Mouse (Mus musculus) embryonic facial prominence, embryonic 15.5 days (tissue): ENCODE measurements around the gene Dot1l. TPM values are rescaled to one million over a fixed set of nuclear protein-coding genes. Genes with fewer than 3 reads are reported as not detected.
A peak's percentile ranks its signal among the peaks of the same experiment; 100 is the strongest.

ENCODE experiments used
- ATAC-seq: fragments of 200-750 bp; cut with Nextera tagmentation; 2 replicates; pipeline ENCODE4 v1.8.0; 2017; ENCODE audit warnings: low read depth, moderate TSS enrichment; ENCODE audit not compliant: insufficient number of reproducible peaks, low FRiP score, low TSS enrichment
- H3K27ac ChIP-seq: fragments of 300-500 bp; sonication (generic); replicated peaks from 2 replicates; pipeline ENCODE4 v1.5.1; 2015; ENCODE audit warnings: mild to moderate bottlenecking, inconsistent platforms
- H3K27me3 ChIP-seq: fragments of 300-500 bp; sonication (generic); 2 replicates; pipeline ENCODE4 v1.6.1; 2015; ENCODE audit warnings: inconsistent platforms
- H3K36me3 ChIP-seq: fragments of 300-500 bp; sonication (generic); 2 replicates; pipeline ENCODE4 v1.6.1; 2015; ENCODE audit warnings: mild to moderate bottlenecking, inconsistent platforms
- H3K4me1 ChIP-seq: fragments of 300-500 bp; sonication (generic); 2 replicates; pipeline ENCODE4 v1.6.1; 2015; ENCODE audit warnings: inconsistent platforms
- H3K4me2 ChIP-seq: fragments of 300-500 bp; sonication (generic); replicated peaks from 2 replicates; pipeline ENCODE4 v1.6.1; 2015; ENCODE audit warnings: mild to moderate bottlenecking, inconsistent platforms
- H3K4me3 ChIP-seq: fragments of 300-500 bp; sonication (generic); replicated peaks from 2 replicates; pipeline ENCODE4 v1.5.1; 2015; ENCODE audit warnings: mild to moderate bottlenecking, inconsistent platforms
- H3K9ac ChIP-seq: fragments of 300-500 bp; sonication (generic); 2 replicates; pipeline ENCODE4 v1.6.1; 2015; ENCODE audit warnings: inconsistent platforms
- H3K9me3 ChIP-seq: fragments of 300-500 bp; sonication (generic); replicated peaks from 2 replicates; pipeline ENCODE4 v1.6.1; 2016; ENCODE audit warnings: inconsistent platforms
- WGBS: fragments of 180-500 bp; shearing (Covaris S2); methylation state at CpG from one replicate; pipeline ENCODE4 v1.1.7; 2015; 5-methylcytosine and 5-hydroxymethylcytosine counted together
- polyA plus RNA-seq: library from polyadenylated mRNA; unstranded; fragments of >200 nt; fragmentation: Nextera tagmentation; extraction: Ambion mirVana; gene quantifications from 2 replicates; pipeline ENCODE4 v1.2.1, GENCODE M21; 2015

Gene Dot1l
- polyA plus RNA-seq, 1 experiment from 2014 or later: 21.7 TPM

DNA sequence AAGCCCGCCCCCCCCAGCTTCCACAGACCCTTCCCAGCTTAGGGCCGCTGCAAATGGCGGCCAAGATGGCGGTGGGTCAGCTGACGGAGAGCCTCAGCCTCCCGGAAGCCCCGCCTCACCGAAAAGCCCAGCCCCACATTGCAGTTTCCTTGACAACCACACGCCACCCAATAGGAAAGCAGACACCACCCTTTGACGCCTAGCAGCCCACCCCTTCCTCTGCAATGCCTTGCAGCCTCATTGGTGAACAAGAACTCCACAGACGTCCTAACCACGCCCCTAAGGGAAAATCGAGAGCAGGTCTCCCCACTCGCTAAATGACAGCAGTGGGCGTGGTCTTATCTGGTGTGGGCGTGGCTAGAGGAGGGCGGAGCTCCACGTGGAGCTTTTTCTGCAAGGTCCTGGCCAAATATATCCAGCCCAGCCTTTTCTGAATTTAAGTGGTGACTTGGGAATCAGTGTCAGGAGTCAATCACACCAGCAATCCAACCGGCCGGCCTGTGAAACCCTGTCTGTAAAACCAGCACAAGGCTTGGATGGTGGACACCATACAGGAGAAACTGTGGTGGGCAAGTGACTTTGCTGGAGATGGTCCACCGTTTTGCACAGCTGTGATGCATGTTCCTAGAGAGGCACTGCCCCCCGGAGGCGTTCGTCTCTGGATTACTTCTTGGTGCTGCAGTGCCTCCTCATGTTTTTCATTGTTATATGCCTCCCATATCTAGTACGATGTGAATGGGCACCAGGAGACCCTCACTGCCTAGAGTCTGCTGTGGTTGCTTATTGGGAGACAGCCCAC is 12.6 kb upstream of the Dot1l start, which contains the start of gene Ap3d1:
TSS of gene Ap3d1 (minus strand) at position 85 of the 799 bp plus-strand sequence.
- peaks cover 1% of the 10 kb centered on the region; the same call in 1 of the 2 replicates for H3K36me3 ChIP-seq
- H3K9me3 ChIP-seq: no peaks in the 10 kb centered on the region
- WGBS: under 1% methylated on average over 25 of the region's 25 CpGs
- H3K27ac ChIP-seq: peak within 1 kb of the TSS; percentile 81
- peaks cover 32% of the 10 kb centered on the region for H3K4me1 ChIP-seq
- H3K9ac ChIP-seq: peak within 1 kb of the TSS; percentile 99
- peak within 1 kb of the TSS; percentile 67 for H3K4me2 ChIP-seq
- H3K4me3 ChIP-seq: peak within 1 kb of the TSS; percentile 96
- peak; percentile 100 for ATAC-seq
- no peaks in the 10 kb centered on the region for H3K27me3 ChIP-seq

DNA sequence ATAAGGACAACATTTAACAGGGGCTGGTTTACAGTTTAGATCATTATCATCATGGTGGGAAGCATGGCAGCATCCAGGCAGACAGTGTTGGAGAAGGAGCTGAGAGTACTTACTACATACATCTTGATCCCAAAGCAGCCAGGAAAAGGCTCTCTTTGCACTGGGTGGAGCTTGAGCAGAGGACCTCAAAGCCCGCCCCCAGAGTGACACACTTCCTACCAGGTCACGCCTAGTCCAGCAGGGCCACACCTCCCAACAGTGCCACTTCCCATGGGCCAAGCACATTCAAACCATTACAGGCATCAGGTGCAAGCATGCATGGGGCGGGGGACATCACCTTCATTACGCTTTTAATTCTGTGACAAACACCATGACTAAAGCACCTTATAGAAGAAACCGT is 10.7 kb upstream of the Dot1l start:
- Histone ChIP-seq H3K4me2 (no peak overlapping the region), H3K27me3 (no peaks in the 10 kb centered on the region), H3K4me3 (no peak overlapping the region), H3K36me3 (no peaks in the 10 kb centered on the region), H3K4me1 (peaks cover 34% of the 10 kb centered on the region), H3K27ac (no peak overlapping the region), H3K9me3 (no peaks in the 10 kb centered on the region), H3K9ac (no peak overlapping the region)
- ATAC-seq: no peak
- 41% methylated on average over 5 of the region's 5 CpGs for WGBS

DNA sequence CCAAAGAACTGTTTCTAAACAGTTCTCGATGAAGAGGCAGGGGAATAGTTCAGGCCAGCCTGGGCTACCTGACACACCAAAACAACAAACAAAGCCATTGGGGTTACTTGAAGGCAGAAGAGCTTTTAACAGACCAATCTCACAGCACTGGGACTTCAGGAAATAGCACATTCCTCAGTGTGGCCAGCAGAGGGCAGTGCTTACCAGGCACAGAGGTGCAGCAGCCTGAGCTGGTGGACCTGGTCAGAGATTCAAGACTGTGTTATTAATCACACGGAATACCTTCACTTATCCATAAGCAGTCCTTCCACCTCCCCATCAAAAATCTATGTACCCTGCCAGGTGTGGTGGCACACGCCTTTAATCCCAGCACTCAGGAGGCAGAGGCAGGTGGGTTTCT is 7.6 kb upstream of the Dot1l start:
- Histone ChIP-seq H3K27me3 (no peaks in the 10 kb centered on the region), H3K4me2 (no peak overlapping the region), H3K4me3 (no peak overlapping the region), H3K27ac (no peak overlapping the region), H3K36me3 (no peaks in the 10 kb centered on the region), H3K4me1 (peaks cover 29% of the 10 kb centered on the region), H3K9me3 (no peaks in the 10 kb centered on the region), H3K9ac (no peak overlapping the region)
- WGBS: 13% methylated on average over 3 of the region's 3 CpGs
- ATAC-seq: no peak

DNA sequence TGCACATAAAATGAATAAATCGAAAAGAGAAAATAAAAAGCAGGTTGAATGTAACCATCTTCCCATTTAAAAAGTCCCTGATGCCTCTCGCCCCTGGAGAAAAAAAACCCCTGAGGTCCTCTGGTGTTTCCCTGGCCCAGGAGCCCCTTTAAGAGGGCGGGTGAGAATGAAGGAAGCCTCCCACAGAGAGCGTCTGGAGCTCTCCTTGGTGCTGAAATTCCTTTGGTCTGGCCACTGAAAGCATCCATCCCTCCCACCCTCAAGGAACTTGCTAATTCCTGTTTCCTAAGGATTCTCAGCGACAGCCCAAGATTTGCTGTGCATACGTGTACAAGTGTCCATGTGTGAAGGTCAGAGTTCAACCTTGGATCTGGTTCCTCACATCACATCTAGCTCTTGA is 6.4 kb upstream of the Dot1l start:
- no peaks in the 10 kb centered on the region for H3K27me3 ChIP-seq
- H3K4me1 ChIP-seq: peaks cover 28% of the 10 kb centered on the region
- no peak for ATAC-seq
- WGBS: 5% methylated on average over 6 of the region's 6 CpGs
- no peak overlapping the region for H3K9ac ChIP-seq
- no peak overlapping the region for H3K4me3 ChIP-seq
- H3K27ac ChIP-seq: no peak overlapping the region
- H3K9me3 ChIP-seq: no peaks in the 10 kb centered on the region
- no peak overlapping the region for H3K4me2 ChIP-seq
- H3K36me3 ChIP-seq: no peaks in the 10 kb centered on the region

DNA sequence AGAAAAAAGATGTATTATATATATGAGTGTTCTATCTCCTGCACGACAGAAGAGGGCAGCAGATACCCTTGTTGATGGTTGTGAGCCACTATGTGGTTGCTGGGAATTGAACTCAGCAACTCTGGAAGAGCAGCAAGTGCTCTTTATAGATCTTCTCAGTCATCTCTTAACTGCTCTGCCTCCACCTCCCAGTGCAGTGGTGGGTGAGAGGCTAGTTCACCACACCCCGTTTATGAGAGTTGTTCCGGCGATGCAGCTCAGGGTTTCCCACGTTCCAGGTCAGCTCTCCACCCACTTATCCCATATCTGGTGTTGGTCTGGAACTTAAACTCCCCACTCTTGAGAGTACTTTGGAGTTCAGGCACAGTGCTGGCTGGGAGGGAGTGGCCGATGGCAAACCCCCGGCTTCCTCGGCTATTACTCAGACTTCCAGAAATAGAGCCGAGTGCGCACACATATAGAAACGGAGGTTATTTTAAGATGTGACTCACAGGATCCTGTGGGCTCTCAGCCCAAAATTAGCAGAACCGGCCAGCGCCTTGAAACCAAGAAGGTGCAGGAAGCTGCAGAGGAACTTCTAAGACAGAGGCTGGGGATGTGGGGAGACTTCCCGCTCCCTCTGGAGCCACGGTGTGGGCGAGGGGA is 3.7 kb upstream of the Dot1l start:
- Histone ChIP-seq H3K4me1 (peaks cover 34% of the 10 kb centered on the region), H3K9me3 (no peaks in the 10 kb centered on the region), H3K4me3 (peak overlapping the region; percentile 24), H3K27ac (peak overlapping the region; percentile 79), H3K9ac (no peak overlapping the region), H3K36me3 (no peaks in the 10 kb centered on the region), H3K4me2 (peak overlapping the region; percentile 42), H3K27me3 (no peaks in the 10 kb centered on the region)
- WGBS: 9% methylated on average over 16 of the region's 16 CpGs
- peak; percentile 25; the same call in 1 of the 2 replicates for ATAC-seq

DNA sequence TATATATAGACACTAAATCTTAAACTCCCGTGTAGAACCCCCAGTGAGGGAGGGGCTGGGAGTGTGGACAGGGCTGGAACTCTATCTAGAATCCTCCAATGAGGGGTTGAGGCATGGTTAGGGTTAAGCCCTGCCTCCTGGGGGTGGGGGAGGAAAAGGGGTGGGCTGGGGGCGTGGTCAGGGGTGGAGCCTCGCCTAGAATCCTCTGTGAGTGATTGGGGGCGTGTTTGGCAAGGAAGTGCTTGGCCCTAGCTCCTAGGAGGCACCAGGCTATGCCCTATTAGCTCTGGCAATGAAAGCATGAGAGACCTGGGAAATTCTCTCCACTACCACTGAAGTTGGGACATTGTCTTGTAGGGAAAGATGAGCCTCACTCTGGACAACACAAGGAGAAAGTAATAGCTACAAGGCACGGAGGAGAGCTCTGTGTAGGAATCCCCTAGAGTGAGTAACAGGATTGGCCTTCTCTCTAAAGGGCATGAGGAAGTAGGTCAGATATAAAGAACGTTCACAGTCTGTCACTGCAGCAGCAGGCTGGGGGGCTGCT is 2.9 kb upstream of the Dot1l start:
- peak overlapping the region; percentile 79 for H3K27ac ChIP-seq
- H3K4me2 ChIP-seq: peak overlapping the region; percentile 42
- no peaks in the 10 kb centered on the region for H3K27me3 ChIP-seq
- peak; percentile 47 for ATAC-seq
- no peaks in the 10 kb centered on the region for H3K9me3 ChIP-seq
- peaks cover 42% of the 10 kb centered on the region for H3K4me1 ChIP-seq
- H3K9ac ChIP-seq: no peak overlapping the region
- peak overlapping the region; percentile 24 for H3K4me3 ChIP-seq
- H3K36me3 ChIP-seq: no peaks in the 10 kb centered on the region
- 4% methylated on average over 6 of the region's 6 CpGs for WGBS

DNA sequence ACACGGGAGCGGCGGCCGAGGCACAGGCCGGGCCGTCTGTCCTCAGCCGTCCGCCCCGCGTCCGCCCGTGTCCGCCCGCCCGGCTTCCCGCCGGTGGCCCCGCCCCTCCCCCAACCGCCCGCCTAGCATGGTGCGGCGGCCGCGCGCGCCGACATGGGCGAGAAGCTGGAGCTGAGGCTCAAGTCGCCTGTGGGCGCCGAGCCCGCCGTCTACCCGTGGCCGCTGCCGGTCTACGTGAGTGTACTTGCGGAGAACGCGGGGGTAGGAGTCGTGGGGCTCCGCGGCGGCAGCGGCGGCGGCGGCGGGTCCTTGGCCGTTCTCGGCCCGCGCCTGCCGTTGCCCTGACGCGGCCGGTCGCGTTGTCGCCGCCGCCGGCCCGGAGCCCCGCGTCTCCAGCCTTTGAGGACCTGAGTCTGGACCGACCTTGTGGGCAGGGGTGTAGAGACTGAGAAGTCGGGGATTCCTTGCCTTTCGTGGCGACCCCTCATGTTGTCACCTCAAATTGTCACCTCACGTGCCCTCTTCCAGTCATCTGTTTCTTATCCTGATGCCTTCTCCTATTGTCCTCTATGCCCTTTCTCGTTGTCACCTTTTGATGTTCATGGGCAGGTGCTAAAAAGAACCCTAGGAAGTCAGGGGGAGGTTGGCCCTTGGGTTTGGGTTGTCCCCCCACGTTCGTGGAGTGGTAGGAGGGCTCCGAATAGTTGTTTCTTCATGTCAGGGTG is 447 bp downstream of the Dot1l start:
- Histone ChIP-seq H3K9ac (peak overlapping the region; percentile 86), H3K36me3 (no peaks in the 10 kb centered on the region), H3K4me2 (peak overlapping the region; percentile 80), H3K4me1 (peaks cover 57% of the 10 kb centered on the region), H3K4me3 (peak overlapping the region; percentile 85), H3K27me3 (no peaks in the 10 kb centered on the region), H3K27ac (peak overlapping the region; percentile 82), H3K9me3 (no peaks in the 10 kb centered on the region)
- WGBS: under 1% methylated on average over 72 of the region's 75 CpGs
- ATAC-seq: no peak

DNA sequence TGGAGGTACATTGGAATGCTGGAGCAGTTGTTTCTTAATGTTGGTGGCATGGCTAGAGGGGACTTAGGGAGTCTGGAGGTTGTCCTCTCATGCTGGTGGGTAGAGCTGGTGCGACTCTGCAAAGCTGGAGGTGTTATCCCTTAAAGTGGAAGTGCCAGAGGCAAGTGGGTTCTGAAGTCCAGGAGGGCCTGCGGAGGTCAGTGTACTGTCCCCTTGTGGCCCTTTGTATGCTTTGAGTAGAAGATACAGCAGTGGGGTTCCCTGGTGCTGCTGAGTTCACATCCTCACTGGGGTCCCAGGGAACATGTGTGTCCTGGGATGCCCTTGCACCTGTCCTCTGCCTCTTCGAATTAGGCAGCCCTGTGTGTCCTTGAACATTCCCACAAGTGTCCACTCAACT is 1.1 kb downstream of the Dot1l start:
- Histone ChIP-seq H3K9me3 (no peaks in the 10 kb centered on the region), H3K4me1 (peaks cover 59% of the 10 kb centered on the region), H3K4me3 (peak overlapping the region; percentile 85), H3K4me2 (peak overlapping the region; percentile 80), H3K27me3 (no peaks in the 10 kb centered on the region), H3K27ac (no peak overlapping the region), H3K9ac (peak overlapping the region; percentile 86), H3K36me3 (no peaks in the 10 kb centered on the region)
- 33% methylated on average over 3 of the region's 3 CpGs for WGBS
- ATAC-seq: no peak

DNA sequence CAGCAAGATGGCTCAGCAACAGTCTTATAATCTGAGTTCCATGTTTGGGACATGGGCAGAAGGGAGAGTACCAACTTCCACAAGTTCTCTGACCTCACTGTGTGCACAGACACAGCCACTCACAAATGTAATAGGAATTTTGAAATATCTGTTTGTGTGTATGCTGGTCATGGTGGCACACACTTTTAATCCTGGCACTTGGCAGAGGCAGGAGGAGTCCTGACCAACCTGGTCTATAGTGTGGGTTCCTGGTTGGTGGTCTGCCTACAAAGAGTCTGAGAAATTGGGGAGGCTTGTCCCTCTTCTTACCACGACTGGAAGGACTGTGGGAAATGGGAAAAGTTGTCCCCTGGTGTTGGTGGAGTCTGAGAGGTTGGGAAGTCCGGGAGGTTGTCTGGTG is 1.5 kb downstream of the Dot1l start:
- 46% methylated on average over 2 of the region's 2 CpGs for WGBS
- Histone ChIP-seq H3K36me3 (no peaks in the 10 kb centered on the region), H3K27ac (no peak overlapping the region), H3K4me2 (peak overlapping the region; percentile 80), H3K9ac (peak overlapping the region; percentile 86; the same call in 1 of the 2 replicates), H3K4me1 (peaks cover 58% of the 10 kb centered on the region), H3K4me3 (peak overlapping the region; percentile 85), H3K27me3 (no peaks in the 10 kb centered on the region), H3K9me3 (no peaks in the 10 kb centered on the region)
- ATAC-seq: no peak

DNA sequence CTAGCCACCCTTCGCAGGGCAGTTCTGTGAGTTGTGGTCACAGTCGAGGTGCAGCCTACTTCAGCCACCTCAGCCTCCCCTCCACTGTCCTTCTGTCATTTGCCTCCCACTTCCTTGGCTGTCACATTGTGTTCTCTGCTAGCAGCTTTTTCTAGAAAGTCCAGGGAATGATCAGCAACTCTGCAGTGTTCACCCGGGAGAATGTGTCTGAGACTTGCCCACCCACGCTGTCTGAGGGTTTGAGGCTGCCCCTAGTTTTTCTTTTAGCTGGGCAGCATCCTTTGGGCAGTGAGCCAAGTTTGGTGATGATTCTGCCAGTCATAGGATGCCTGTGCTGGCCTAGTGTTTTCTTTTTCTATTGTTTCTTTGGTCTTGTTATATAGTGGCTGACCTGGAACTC is 2.0 kb downstream of the Dot1l start:
- 67% methylated on average over 4 of the region's 4 CpGs for WGBS
- H3K9ac ChIP-seq: 0 out of 2 replicates have a peak overlapping the region, but pooled peaks have one; percentile 6
- no peaks in the 10 kb centered on the region for H3K36me3 ChIP-seq
- no peaks in the 10 kb centered on the region for H3K27me3 ChIP-seq
- H3K27ac ChIP-seq: 0 out of 2 replicates have a peak overlapping the region, but pooled peaks have one; percentile 4
- peak overlapping the region; percentile 80 for H3K4me2 ChIP-seq
- no peaks in the 10 kb centered on the region for H3K9me3 ChIP-seq
- ATAC-seq: no peak
- peaks cover 54% of the 10 kb centered on the region for H3K4me1 ChIP-seq
- peak overlapping the region; percentile 85 for H3K4me3 ChIP-seq

DNA sequence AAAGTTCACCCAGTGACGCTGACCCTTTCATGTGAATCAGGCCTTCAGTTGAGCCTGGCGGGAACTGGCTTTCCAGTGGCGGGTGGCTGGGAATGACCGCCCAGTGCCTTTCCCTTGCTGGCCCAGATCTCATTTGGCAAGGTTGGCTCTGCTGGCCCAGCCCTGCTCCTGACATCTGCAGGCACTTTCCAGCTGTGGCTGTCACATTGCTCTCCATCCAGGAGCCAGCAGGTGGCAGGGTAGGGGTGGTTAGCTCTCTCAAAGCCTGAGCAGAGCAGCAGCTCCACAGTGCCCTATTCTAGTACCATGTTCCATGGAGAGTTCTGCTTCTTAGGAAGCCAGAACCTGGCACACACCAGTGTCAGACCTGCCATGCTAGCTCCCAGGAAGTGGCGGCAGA is 2.7 kb downstream of the Dot1l start:
- H3K9ac ChIP-seq: no peak overlapping the region
- 0 out of 2 replicates have a peak overlapping the region, but pooled peaks have one; percentile 4 for H3K27ac ChIP-seq
- no peaks in the 10 kb centered on the region for H3K36me3 ChIP-seq
- H3K9me3 ChIP-seq: no peaks in the 10 kb centered on the region
- H3K4me3 ChIP-seq: no peak overlapping the region; the same call in 1 of the 2 replicates
- peaks cover 46% of the 10 kb centered on the region for H3K4me1 ChIP-seq
- H3K27me3 ChIP-seq: no peaks in the 10 kb centered on the region
- ATAC-seq: 0 out of 2 replicates have a peak, but pooled peaks have one; percentile 21
- WGBS: 31% methylated on average over 5 of the region's 5 CpGs
- H3K4me2 ChIP-seq: 0 out of 2 replicates have a peak overlapping the region, but pooled peaks have one; percentile 80
